Mouse (Mus musculus): ENCODE results near the gene Otof. TPM values are rescaled to one million over a fixed set of nuclear protein-coding genes. Genes with fewer than 3 reads are reported as not detected.

Otof gene
- not detected in 2 replicates for polyA plus RNA-seq (2012; ENCODE audit: insufficient read depth, insufficient read length, missing spikeins)

- H3K4me1 ChIP-seq (ENCODE audit: control insufficient read depth, insufficient read depth, insufficient read length, low read length), result no peaks in the 10 kb centered on the region
- H3K4me3 ChIP-seq (ENCODE audit: insufficient read depth, low read depth, low read length), result no peak within 1 kb of the TSS
- H3K27ac ChIP-seq (replicated peaks; ENCODE audit: low read depth, low read length), result no peak within 1 kb of the TSS
Observed at GRCm38 (mm10) chr5:30461821-30462220, at the start of gene Otof. Gene Otof (minus strand): TSS chr5:30461932.

DNA sequence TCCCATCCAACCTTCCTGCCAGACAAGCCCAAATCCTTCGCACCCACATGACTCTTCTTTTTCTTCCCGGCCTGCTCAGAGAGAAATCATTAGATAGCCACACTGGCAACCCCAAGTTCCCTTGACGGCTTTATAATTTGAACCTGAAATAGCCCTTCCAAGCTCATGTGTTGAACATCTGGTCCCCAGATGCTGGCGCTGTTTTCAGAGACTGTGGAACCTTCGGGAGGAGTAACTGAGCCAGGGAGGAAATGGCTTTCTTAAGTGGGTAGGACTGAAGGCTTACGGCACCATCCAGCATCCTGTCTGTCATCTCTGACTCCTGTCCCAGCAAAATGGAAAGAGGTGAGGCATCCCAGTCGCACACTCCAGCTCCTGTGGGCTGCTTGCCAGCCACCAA is 35.6 kb upstream of the Otof start:
- Histone ChIP-seq H3K27ac (replicated peaks; ENCODE audit: low read depth, low read length) (no peak overlapping the region), H3K4me3 (ENCODE audit: insufficient read depth, low read depth, low read length) (no peak overlapping the region)

GRCm38 (mm10) chr5:30496821-30497220 is 35.1 kb upstream of the Otof start:
- no peak overlapping the region for H3K4me3 ChIP-seq (ENCODE audit: insufficient read depth, low read depth, low read length)
- no peaks in the 10 kb centered on the region for H3K4me1 ChIP-seq (ENCODE audit: control insufficient read depth, insufficient read depth, insufficient read length, low read length)

More for the DNA sequence above, 35.6 kb upstream of the Otof start:
- H3K4me1 ChIP-seq (ENCODE audit: control insufficient read depth, insufficient read depth, insufficient read length, low read length), result no peaks in the 10 kb centered on the region

DNA sequence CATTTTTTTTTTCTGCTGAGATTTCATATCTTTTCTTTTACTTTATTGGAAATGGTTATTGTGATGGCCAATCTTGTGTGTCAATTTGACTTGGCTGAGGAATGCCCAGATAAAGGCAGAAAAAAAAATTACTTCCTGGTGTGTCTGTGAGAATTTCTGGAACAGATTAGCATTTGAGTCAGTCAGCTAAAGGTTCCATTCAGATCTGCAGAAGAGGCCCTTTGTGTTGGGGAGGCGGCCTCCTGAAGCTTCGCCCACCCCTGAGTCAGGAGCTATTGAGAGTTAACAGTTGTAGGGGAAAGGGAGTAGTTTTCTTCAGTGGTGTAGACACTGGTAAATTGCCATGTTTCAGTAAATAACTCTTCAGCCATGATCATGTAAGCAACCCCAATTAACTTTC is 33.6 kb upstream of the Otof start:
- Histone ChIP-seq H3K4me3 (ENCODE audit: insufficient read depth, low read depth, low read length) (no peak overlapping the region), H3K4me1 (ENCODE audit: control insufficient read depth, insufficient read depth, insufficient read length, low read length) (no peaks in the 10 kb centered on the region), H3K27ac (replicated peaks; ENCODE audit: low read depth, low read length) (no peak overlapping the region)

More at GRCm38 (mm10) chr5:30496821-30497220, 35.1 kb upstream of the Otof start:
- no peak overlapping the region for H3K27ac ChIP-seq (replicated peaks; ENCODE audit: low read depth, low read length)

GRCm38 (mm10) chr5:30494606-30495005 is 32.9 kb upstream of the Otof start:
- Histone ChIP-seq H3K27ac (replicated peaks; ENCODE audit: low read depth, low read length) (no peak overlapping the region), H3K4me3 (ENCODE audit: insufficient read depth, low read depth, low read length) (no peak overlapping the region), H3K4me1 (ENCODE audit: control insufficient read depth, insufficient read depth, insufficient read length, low read length) (no peaks in the 10 kb centered on the region)

- H3K4me3 ChIP-seq (ENCODE audit: insufficient read depth, low read depth, low read length), result no peak overlapping the region
- no peaks in the 10 kb centered on the region for H3K4me1 ChIP-seq (ENCODE audit: control insufficient read depth, insufficient read depth, insufficient read length, low read length)
- no peak overlapping the region for H3K27ac ChIP-seq (replicated peaks; ENCODE audit: low read depth, low read length)
Observed at GRCm38 (mm10) chr5:30493723-30494122, 32.0 kb upstream of the Otof start.

GRCm38 (mm10) chr5:30490845-30491244 is 29.1 kb upstream of the Otof start:
- no peaks in the 10 kb centered on the region for H3K4me1 ChIP-seq (ENCODE audit: control insufficient read depth, insufficient read depth, insufficient read length, low read length)
- no peak overlapping the region for H3K27ac ChIP-seq (replicated peaks; ENCODE audit: low read depth, low read length)
- H3K4me3 ChIP-seq (ENCODE audit: insufficient read depth, low read depth, low read length), result no peak overlapping the region

- Histone ChIP-seq H3K4me3 (ENCODE audit: insufficient read depth, low read depth, low read length) (no peak overlapping the region), H3K27ac (replicated peaks; ENCODE audit: low read depth, low read length) (no peak overlapping the region), H3K4me1 (ENCODE audit: control insufficient read depth, insufficient read depth, insufficient read length, low read length) (no peaks in the 10 kb centered on the region)
Observed at GRCm38 (mm10) chr5:30490215-30490614, 28.5 kb upstream of the Otof start.

GRCm38 (mm10) chr5:30485136-30485535 is 23.4 kb upstream of the Otof start:
- Histone ChIP-seq H3K4me1 (ENCODE audit: control insufficient read depth, insufficient read depth, insufficient read length, low read length) (peaks cover 9% of the 10 kb centered on the region), H3K4me3 (ENCODE audit: insufficient read depth, low read depth, low read length) (no peak overlapping the region), H3K27ac (replicated peaks; ENCODE audit: low read depth, low read length) (peak overlapping the region; percentile 81)

- Histone ChIP-seq H3K27ac (replicated peaks; ENCODE audit: low read depth, low read length) (peak overlapping the region; percentile 81), H3K4me1 (ENCODE audit: control insufficient read depth, insufficient read depth, insufficient read length, low read length) (peaks cover 9% of the 10 kb centered on the region), H3K4me3 (ENCODE audit: insufficient read depth, low read depth, low read length) (no peak overlapping the region)
Observed at GRCm38 (mm10) chr5:30484591-30484990, 22.9 kb upstream of the Otof start.

- Histone ChIP-seq H3K4me3 (ENCODE audit: insufficient read depth, low read depth, low read length) (no peak overlapping the region), H3K27ac (replicated peaks; ENCODE audit: low read depth, low read length) (peak overlapping the region; percentile 81), H3K4me1 (ENCODE audit: control insufficient read depth, insufficient read depth, insufficient read length, low read length) (peaks cover 9% of the 10 kb centered on the region)
Observed at GRCm38 (mm10) chr5:30483533-30483932, 21.8 kb upstream of the Otof start.

DNA sequence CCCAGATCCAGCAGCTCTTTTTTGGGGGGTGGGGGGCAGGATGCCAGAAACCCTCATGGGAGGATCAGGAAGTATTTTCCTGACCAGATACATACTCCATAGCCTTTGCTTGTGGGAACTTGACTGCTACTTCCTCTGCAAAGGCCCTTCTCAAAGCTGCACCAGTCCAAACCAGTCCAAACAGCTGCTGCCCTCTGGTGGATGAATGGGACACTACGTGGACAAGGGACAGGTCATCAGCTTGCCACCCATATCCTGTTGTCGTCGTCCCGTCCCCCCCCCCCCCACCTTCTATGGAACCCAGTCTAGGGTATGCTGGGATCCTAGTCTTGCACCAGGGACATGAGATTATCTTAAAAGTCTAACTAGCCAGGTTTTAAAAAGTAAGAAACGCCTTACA is 20.6 kb upstream of the Otof start:
- H3K4me3 ChIP-seq (ENCODE audit: insufficient read depth, low read depth, low read length), result no peak overlapping the region
- no peak overlapping the region for H3K27ac ChIP-seq (replicated peaks; ENCODE audit: low read depth, low read length)
- H3K4me1 ChIP-seq (ENCODE audit: control insufficient read depth, insufficient read depth, insufficient read length, low read length), result peaks cover 9% of the 10 kb centered on the region

GRCm38 (mm10) chr5:30476534-30476933 is 14.8 kb upstream of the Otof start:
- no peaks in the 10 kb centered on the region for H3K4me1 ChIP-seq (ENCODE audit: control insufficient read depth, insufficient read depth, insufficient read length, low read length)
- H3K4me3 ChIP-seq (ENCODE audit: insufficient read depth, low read depth, low read length), result no peak overlapping the region
- H3K27ac ChIP-seq (replicated peaks; ENCODE audit: low read depth, low read length), result no peak overlapping the region

- Histone ChIP-seq H3K4me1 (ENCODE audit: control insufficient read depth, insufficient read depth, insufficient read length, low read length) (no peaks in the 10 kb centered on the region), H3K4me3 (ENCODE audit: insufficient read depth, low read depth, low read length) (no peak overlapping the region), H3K27ac (replicated peaks; ENCODE audit: low read depth, low read length) (no peak overlapping the region)
Observed at GRCm38 (mm10) chr5:30472148-30472547, 10.4 kb upstream of the Otof start.

- Histone ChIP-seq H3K4me1 (ENCODE audit: control insufficient read depth, insufficient read depth, insufficient read length, low read length) (no peaks in the 10 kb centered on the region), H3K27ac (replicated peaks; ENCODE audit: low read depth, low read length) (no peak overlapping the region), H3K4me3 (ENCODE audit: insufficient read depth, low read depth, low read length) (no peak overlapping the region)
Observed at GRCm38 (mm10) chr5:30470454-30470853, 8.7 kb upstream of the Otof start.

DNA sequence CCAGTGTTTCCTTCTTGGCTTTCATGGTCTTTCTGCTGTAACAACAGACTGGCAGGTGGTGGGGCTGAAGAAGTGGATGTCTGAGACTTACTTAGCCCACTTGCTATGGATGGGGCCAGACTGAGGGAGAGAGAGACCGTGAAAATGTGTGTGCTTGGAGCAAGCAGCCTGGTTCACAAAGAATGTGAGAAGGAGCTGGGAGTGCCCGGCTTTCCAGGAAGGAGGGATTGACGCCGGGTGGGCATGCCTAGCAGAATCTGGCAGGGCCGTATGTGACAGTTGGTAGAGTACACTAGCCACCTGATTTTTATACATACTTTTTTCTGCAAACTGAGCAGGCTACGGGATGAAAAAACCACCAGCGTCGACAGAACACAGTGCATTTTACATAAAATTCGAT is 4.6 kb upstream of the Otof start:
- H3K4me3 ChIP-seq (ENCODE audit: insufficient read depth, low read depth, low read length), result no peak overlapping the region
- no peak overlapping the region for H3K27ac ChIP-seq (replicated peaks; ENCODE audit: low read depth, low read length)
- no peaks in the 10 kb centered on the region for H3K4me1 ChIP-seq (ENCODE audit: control insufficient read depth, insufficient read depth, insufficient read length, low read length)

GRCm38 (mm10) chr5:30465861-30466260 is 4.1 kb upstream of the Otof start, which contains the start of gene 1700001C02Rik:
Gene 1700001C02Rik (plus strand): TSS chr5:30466047.
- H3K4me3 ChIP-seq (ENCODE audit: insufficient read depth, low read depth, low read length), result no peak within 1 kb of the TSS
- H3K27ac ChIP-seq (replicated peaks; ENCODE audit: low read depth, low read length), result no peak within 1 kb of the TSS
- no peaks in the 10 kb centered on the region for H3K4me1 ChIP-seq (ENCODE audit: control insufficient read depth, insufficient read depth, insufficient read length, low read length)

Measured in brown adipose tissue, adult 24 weeks (tissue).